Mouse (Mus musculus): ENCODE results near the gene Map3k1. TPM values are rescaled to one million over a fixed set of nuclear protein-coding genes. Genes with fewer than 3 reads are reported as not detected.

Map3k1 gene
- total and polyA plus RNA-seq, 2 experiments from 2014 or later = 9.7 TPM

DNA sequence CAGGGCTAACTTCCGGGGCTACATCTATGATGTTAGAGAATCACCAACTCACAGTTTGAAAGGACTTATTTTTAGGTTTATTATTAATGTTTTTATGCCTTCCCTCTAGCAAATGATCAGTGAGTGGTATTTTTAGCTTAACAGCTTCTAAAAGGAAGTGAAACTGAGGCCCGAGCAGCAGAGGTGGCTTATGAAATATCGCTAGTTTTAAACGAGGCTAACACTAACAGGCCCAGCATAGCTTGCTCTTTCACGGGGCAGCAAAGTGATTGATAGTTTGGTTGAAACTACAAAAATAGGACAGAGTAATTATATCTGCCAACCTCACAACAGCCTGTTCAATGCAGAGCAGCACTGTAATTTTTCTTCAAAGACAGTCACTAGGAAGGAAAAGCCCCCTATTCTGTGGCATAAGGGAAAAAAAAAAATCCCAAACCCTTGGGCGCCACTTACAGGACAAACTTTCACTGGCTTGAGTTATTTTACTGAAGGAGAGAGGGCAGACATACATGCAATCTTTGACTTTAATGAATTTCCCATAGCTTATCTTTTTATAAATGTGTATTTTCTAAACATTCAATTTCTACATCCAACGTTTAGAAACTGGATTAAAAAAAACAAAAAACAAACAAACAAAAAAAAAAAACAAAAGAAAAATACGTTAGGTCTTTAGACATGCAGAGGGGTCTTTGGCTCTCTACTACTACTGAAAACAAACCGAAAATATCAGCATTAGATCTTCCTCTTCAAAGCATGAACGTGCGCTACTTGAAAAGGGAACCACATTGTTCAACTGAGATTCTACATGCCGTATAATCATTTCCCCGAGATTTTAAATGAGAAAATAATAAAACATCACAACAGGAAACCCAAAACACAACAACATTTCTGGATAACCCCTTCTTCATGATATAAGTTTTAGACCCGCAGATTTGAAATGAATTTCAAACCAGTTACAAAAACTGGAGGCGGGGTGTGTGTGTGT lies 2.8 kb downstream of the Map3k1 start:
- WGBS = 39% methylated on average over 15 of the region's 15 CpGs
- Histone ChIP-seq H3K9me3 (replicated peaks; ENCODE audit: control insufficient read depth, low read length) (no peaks in the 10 kb centered on the region), H3K4me1 (ENCODE audit: control insufficient read depth, insufficient read depth) (peaks cover 40% of the 10 kb centered on the region), H3K4me2 (ENCODE audit: low read depth, low read length) (peak overlapping the region; percentile 93), H3K36me3 (replicated peaks; ENCODE audit: control insufficient read depth, insufficient read depth, low read length) (no peaks in the 10 kb centered on the region), H3K9ac (replicated peaks; ENCODE audit: low read depth, low read length) (0 out of 2 replicates have a peak overlapping the region, but pooled peaks have one; percentile 10), H3K4me3 (ENCODE audit: low read depth, low read length) (peak overlapping the region; percentile 96), H3K27ac (ENCODE audit: low read depth) (peak overlapping the region; percentile 41), H3K27me3 (ENCODE audit: control insufficient read depth, insufficient read depth, low read length) (no peaks in the 10 kb centered on the region)
- TF ChIP-seq CTCF (IDR thresholded peaks at IDR 0.05; ENCODE audit: low read depth) (peak; percentile 37), EP300 (IDR thresholded peaks at IDR 0.05; ENCODE audit: low read depth) (no peak)
- DNase-seq (ENCODE audit: low spot score) = peak; percentile 63
- ATAC-seq (ENCODE audit: insufficient read depth, low read depth) = no peak

GRCm38 (mm10) chr13:111804951-111805673 lies 3.7 kb downstream of the Map3k1 start:
- ATAC-seq (ENCODE audit: insufficient read depth, low read depth) = no peak
- no peak for TF ChIP-seq EP300 (IDR thresholded peaks at IDR 0.05; ENCODE audit: low read depth)
- no peak for TF ChIP-seq CTCF (IDR thresholded peaks at IDR 0.05; ENCODE audit: low read depth)
- Histone ChIP-seq H3K36me3 (replicated peaks; ENCODE audit: control insufficient read depth, insufficient read depth, low read length) (no peaks in the 10 kb centered on the region), H3K4me2 (ENCODE audit: low read depth, low read length) (peak overlapping the region; percentile 93), H3K9ac (replicated peaks; ENCODE audit: low read depth, low read length) (no peak overlapping the region), H3K4me3 (ENCODE audit: low read depth, low read length) (peak overlapping the region; percentile 6; the same call in 1 of the 2 replicates), H3K9me3 (replicated peaks; ENCODE audit: control insufficient read depth, low read length) (no peaks in the 10 kb centered on the region), H3K27me3 (ENCODE audit: control insufficient read depth, insufficient read depth, low read length) (no peaks in the 10 kb centered on the region), H3K27ac (ENCODE audit: low read depth) (peak overlapping the region; percentile 41), H3K4me1 (ENCODE audit: control insufficient read depth, insufficient read depth) (peaks cover 41% of the 10 kb centered on the region)
- 42% methylated on average over 10 of the region's 10 CpGs for WGBS
- DNase-seq (ENCODE audit: low spot score) = no peak

- ATAC-seq (ENCODE audit: insufficient read depth, low read depth) (no peak), DNase-seq (ENCODE audit: low spot score) (no peak)
- no peaks in the 10 kb centered on the region for H3K9me3 ChIP-seq (replicated peaks; ENCODE audit: control insufficient read depth, low read length)
- H3K27me3 ChIP-seq (ENCODE audit: control insufficient read depth, insufficient read depth, low read length) = no peaks in the 10 kb centered on the region
- H3K4me2 ChIP-seq (ENCODE audit: low read depth, low read length) = peak overlapping the region; percentile 15; the same call in 1 of the 2 replicates
- no peak overlapping the region for H3K27ac ChIP-seq (ENCODE audit: low read depth)
- no peaks in the 10 kb centered on the region for H3K36me3 ChIP-seq (replicated peaks; ENCODE audit: control insufficient read depth, insufficient read depth, low read length)
- no peak overlapping the region for H3K9ac ChIP-seq (replicated peaks; ENCODE audit: low read depth, low read length)
- peaks cover 42% of the 10 kb centered on the region for H3K4me1 ChIP-seq (ENCODE audit: control insufficient read depth, insufficient read depth)
- H3K4me3 ChIP-seq (ENCODE audit: low read depth, low read length) = no peak overlapping the region
- TF ChIP-seq CTCF (IDR thresholded peaks at IDR 0.05; ENCODE audit: low read depth) = no peak
- no peak for TF ChIP-seq EP300 (IDR thresholded peaks at IDR 0.05; ENCODE audit: low read depth)
- 65% methylated on average over 8 of the region's 8 CpGs for WGBS
Measured at GRCm38 (mm10) chr13:111804189-111804588, 4.6 kb downstream of the Map3k1 start.

- Histone ChIP-seq H3K9me3 (replicated peaks; ENCODE audit: control insufficient read depth, low read length) (no peaks in the 10 kb centered on the region), H3K27ac (ENCODE audit: low read depth) (no peak overlapping the region), H3K4me2 (ENCODE audit: low read depth, low read length) (no peak overlapping the region), H3K27me3 (ENCODE audit: control insufficient read depth, insufficient read depth, low read length) (no peaks in the 10 kb centered on the region), H3K4me3 (ENCODE audit: low read depth, low read length) (no peak overlapping the region), H3K36me3 (replicated peaks; ENCODE audit: control insufficient read depth, insufficient read depth, low read length) (no peaks in the 10 kb centered on the region), H3K9ac (replicated peaks; ENCODE audit: low read depth, low read length) (no peak overlapping the region), H3K4me1 (ENCODE audit: control insufficient read depth, insufficient read depth) (peaks cover 49% of the 10 kb centered on the region)
- 59% methylated on average over 6 of the region's 6 CpGs for WGBS
- ATAC-seq (ENCODE audit: insufficient read depth, low read depth) = no peak
- TF ChIP-seq CTCF (IDR thresholded peaks at IDR 0.05; ENCODE audit: low read depth) (no peak), EP300 (IDR thresholded peaks at IDR 0.05; ENCODE audit: low read depth) (no peak)
- no peak for DNase-seq (ENCODE audit: low spot score)
Measured at GRCm38 (mm10) chr13:111803506-111803905, 5.3 kb downstream of the Map3k1 start.

DNA sequence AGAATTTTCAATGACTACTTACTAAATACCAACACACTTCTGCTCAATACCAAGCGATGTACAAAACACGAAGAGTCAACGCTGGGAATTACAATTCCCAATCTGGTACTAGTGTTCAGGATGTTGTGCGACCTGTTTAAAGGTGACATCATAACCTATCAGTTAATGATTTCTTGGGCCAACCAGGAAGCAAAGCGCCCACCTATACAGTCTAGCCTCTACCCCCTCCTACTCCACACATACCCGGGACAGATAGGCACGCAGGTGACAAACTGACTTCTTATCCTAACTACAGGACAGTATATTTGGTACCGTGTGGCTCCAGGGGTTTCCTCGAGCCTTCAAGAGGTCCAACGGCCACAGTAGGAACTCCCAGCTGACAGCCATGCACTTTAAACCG lies 5.9 kb downstream of the Map3k1 start:
- DNase-seq (ENCODE audit: low spot score) = no peak
- H3K4me1 ChIP-seq (ENCODE audit: control insufficient read depth, insufficient read depth) = peaks cover 55% of the 10 kb centered on the region

More for the DNA sequence above, 5.9 kb downstream of the Map3k1 start:
- Histone ChIP-seq H3K36me3 (replicated peaks; ENCODE audit: control insufficient read depth, insufficient read depth, low read length) (no peaks in the 10 kb centered on the region), H3K9ac (replicated peaks; ENCODE audit: low read depth, low read length) (no peak overlapping the region), H3K4me2 (ENCODE audit: low read depth, low read length) (no peak overlapping the region), H3K9me3 (replicated peaks; ENCODE audit: control insufficient read depth, low read length) (no peaks in the 10 kb centered on the region), H3K27me3 (ENCODE audit: control insufficient read depth, insufficient read depth, low read length) (no peaks in the 10 kb centered on the region), H3K4me3 (ENCODE audit: low read depth, low read length) (no peak overlapping the region), H3K27ac (ENCODE audit: low read depth) (no peak overlapping the region)
- no peak for ATAC-seq (ENCODE audit: insufficient read depth, low read depth)
- no peak for TF ChIP-seq EP300 (IDR thresholded peaks at IDR 0.05; ENCODE audit: low read depth)
- TF ChIP-seq CTCF (IDR thresholded peaks at IDR 0.05; ENCODE audit: low read depth) = no peak
- 79% methylated on average over 11 of the region's 11 CpGs for WGBS

All from heart, postnatal 0 days (tissue).